Mouse (Mus musculus): ENCODE measurements around the gene Opcml. TPM values are rescaled to one million over a fixed set of nuclear protein-coding genes. Genes with fewer than 3 reads are reported as not detected.

Gene Opcml
- polyA plus RNA-seq, 1 experiment, result not detected

DNA sequence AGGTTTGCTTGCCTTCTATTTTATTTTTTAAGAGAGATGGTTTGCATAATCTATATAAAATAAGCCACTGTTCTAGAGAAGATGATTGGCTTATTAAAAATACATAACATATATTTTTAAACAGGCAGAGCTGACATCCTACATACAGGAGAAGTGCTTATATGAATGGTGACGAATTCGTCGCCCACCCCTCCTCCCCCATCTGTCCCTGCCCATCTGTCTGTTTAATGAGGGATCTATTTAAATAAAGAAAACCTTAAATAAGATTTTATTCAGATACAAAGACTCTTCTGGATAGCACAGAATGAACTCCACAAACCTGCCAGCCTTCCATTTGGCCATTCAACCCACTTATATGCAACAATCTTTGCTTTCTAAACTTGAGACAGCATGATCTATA is 872.3 kb downstream of the Opcml start:
- TF ChIP-seq POLR2A (IDR thresholded peaks at IDR 0.05; ENCODE audit: insufficient read depth, low read length) (no peak), CTCF (IDR thresholded peaks at IDR 0.05; ENCODE audit: low read depth, low read length) (no peak), EP300 (IDR thresholded peaks at IDR 0.05; ENCODE audit: insufficient read depth, low read depth, low read length) (no peak)
- Histone ChIP-seq H3K27me3 (ENCODE audit: control insufficient read depth, insufficient read depth, low read length, poor library complexity, severe bottlenecking) (no peaks in the 10 kb centered on the region; the same call in none of the 2 replicates), H3K27ac (ENCODE audit: insufficient read depth, low read length) (no peak overlapping the region), H3K9me3 (replicated peaks; ENCODE audit: control insufficient read depth, insufficient read depth, low read length, poor library complexity, severe bottlenecking) (no peaks in the 10 kb centered on the region), H3K4me3 (ENCODE audit: low read depth, low read length) (no peak overlapping the region), H3K9ac (ENCODE audit: low read depth, poor library complexity, severe bottlenecking) (no peak overlapping the region), H3K36me3 (ENCODE audit: control insufficient read depth, insufficient read depth, low read length, poor library complexity, severe bottlenecking) (no peaks in the 10 kb centered on the region), H3K4me1 (ENCODE audit: control insufficient read depth, insufficient read depth, low read length) (no peaks in the 10 kb centered on the region)

DNA sequence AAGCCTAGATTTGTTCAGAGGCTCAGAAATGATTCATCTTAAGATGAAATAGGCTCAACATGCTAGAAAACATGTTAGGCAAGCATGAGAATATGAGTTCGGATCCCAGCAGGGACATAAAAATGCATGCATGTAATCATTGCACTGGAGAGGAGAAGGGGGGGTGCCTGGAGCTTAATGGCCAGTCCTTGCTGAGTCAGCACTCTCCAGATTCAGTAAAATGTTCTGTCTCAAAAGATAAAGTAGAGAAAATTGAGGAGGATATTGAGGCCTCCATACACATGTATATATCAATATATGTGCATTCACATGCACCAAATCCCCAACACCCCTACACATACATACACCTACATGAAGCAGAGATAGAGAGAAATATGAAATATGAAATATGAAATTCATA is 889.7 kb downstream of the Opcml start:
- Histone ChIP-seq H3K36me3 (ENCODE audit: control insufficient read depth, insufficient read depth, low read length, poor library complexity, severe bottlenecking) (no peaks in the 10 kb centered on the region), H3K4me1 (ENCODE audit: control insufficient read depth, insufficient read depth, low read length) (no peaks in the 10 kb centered on the region), H3K4me3 (ENCODE audit: low read depth, low read length) (no peak overlapping the region), H3K9me3 (replicated peaks; ENCODE audit: control insufficient read depth, insufficient read depth, low read length, poor library complexity, severe bottlenecking) (no peaks in the 10 kb centered on the region), H3K27ac (ENCODE audit: insufficient read depth, low read length) (no peak overlapping the region), H3K9ac (ENCODE audit: low read depth, poor library complexity, severe bottlenecking) (no peak overlapping the region), H3K27me3 (ENCODE audit: control insufficient read depth, insufficient read depth, low read length, poor library complexity, severe bottlenecking) (no peaks in the 10 kb centered on the region)
- TF ChIP-seq EP300 (IDR thresholded peaks at IDR 0.05; ENCODE audit: insufficient read depth, low read depth, low read length) (no peak), POLR2A (IDR thresholded peaks at IDR 0.05; ENCODE audit: insufficient read depth, low read length) (no peak), CTCF (IDR thresholded peaks at IDR 0.05; ENCODE audit: low read depth, low read length) (no peak)

DNA sequence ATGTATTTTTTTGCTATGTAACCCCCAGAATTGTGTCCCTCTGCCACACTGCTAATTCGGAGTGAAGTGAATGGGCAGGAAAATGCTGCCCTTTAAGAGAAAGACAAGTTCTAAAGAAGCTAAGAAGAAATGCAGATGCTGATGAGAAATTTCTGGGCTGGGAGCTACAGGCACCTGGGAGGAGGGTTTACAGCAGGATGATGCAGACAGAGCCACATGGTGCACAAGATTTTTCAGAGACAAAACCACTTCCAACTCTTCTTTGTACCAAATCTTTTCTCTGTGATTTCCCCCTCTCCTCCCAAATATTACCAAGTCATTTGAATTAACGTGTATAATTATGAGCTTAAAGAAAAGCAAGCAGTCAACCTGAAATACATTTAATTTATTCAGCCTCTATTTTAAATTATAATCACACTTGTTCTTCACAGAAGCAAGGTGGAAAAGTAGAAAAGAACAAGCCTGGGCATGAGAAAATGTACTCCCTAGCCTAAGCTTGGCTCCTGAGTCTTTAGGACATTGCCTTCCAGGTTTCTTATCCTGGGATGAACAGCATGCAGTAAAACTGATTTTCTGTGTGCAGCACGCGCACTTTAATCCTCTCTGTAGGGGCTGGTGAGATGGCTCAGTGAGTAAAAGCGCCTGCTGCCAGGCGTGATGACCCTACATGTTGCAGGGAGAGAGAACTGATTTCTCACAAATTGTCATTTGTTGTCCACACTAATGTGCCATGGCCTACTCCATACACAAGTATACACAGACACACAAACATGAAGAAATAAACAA is 890.9 kb downstream of the Opcml start:
- Histone ChIP-seq H3K4me1 (ENCODE audit: control insufficient read depth, insufficient read depth, low read length) (no peaks in the 10 kb centered on the region), H3K9ac (ENCODE audit: low read depth, poor library complexity, severe bottlenecking) (no peak overlapping the region), H3K9me3 (replicated peaks; ENCODE audit: control insufficient read depth, insufficient read depth, low read length, poor library complexity, severe bottlenecking) (no peaks in the 10 kb centered on the region), H3K36me3 (ENCODE audit: control insufficient read depth, insufficient read depth, low read length, poor library complexity, severe bottlenecking) (no peaks in the 10 kb centered on the region), H3K27me3 (ENCODE audit: control insufficient read depth, insufficient read depth, low read length, poor library complexity, severe bottlenecking) (no peaks in the 10 kb centered on the region), H3K4me3 (ENCODE audit: low read depth, low read length) (no peak overlapping the region), H3K27ac (ENCODE audit: insufficient read depth, low read length) (no peak overlapping the region)
- TF ChIP-seq EP300 (IDR thresholded peaks at IDR 0.05; ENCODE audit: insufficient read depth, low read depth, low read length) (no peak), POLR2A (IDR thresholded peaks at IDR 0.05; ENCODE audit: insufficient read depth, low read length) (no peak), CTCF (IDR thresholded peaks at IDR 0.05; ENCODE audit: low read depth, low read length) (no peak)

DNA sequence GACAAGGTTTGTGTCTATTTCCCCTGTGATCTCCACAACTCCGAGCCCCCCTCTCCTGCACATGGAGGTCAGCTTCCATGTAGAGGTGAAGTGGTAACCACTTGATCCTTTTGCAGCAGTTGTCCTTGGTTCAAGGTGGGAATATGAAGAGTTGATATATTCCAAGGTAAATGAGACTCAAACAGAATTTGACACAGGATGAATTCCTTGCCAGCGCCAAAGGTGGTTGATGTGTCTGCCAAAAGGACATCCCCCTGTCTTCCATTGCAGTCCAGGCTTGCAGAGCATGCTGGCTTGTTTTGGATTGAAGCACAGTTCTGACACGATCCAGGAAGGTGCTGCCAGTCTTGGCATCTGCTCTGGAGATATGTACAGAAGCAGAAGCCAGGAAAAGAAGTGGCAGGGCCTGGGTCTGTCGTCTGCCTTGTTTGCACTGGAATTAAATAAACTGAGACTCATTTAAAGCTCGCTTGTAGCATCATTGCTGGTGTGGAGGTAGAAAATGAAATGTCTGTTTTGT is 893.4 kb downstream of the Opcml start:
- Histone ChIP-seq H3K9ac (ENCODE audit: low read depth, poor library complexity, severe bottlenecking) (no peak overlapping the region), H3K27me3 (ENCODE audit: control insufficient read depth, insufficient read depth, low read length, poor library complexity, severe bottlenecking) (no peaks in the 10 kb centered on the region), H3K4me3 (ENCODE audit: low read depth, low read length) (no peak overlapping the region), H3K27ac (ENCODE audit: insufficient read depth, low read length) (no peak overlapping the region), H3K9me3 (replicated peaks; ENCODE audit: control insufficient read depth, insufficient read depth, low read length, poor library complexity, severe bottlenecking) (no peaks in the 10 kb centered on the region), H3K4me1 (ENCODE audit: control insufficient read depth, insufficient read depth, low read length) (no peaks in the 10 kb centered on the region), H3K36me3 (ENCODE audit: control insufficient read depth, insufficient read depth, low read length, poor library complexity, severe bottlenecking) (no peaks in the 10 kb centered on the region)
- TF ChIP-seq POLR2A (IDR thresholded peaks at IDR 0.05; ENCODE audit: insufficient read depth, low read length) (no peak), EP300 (IDR thresholded peaks at IDR 0.05; ENCODE audit: insufficient read depth, low read depth, low read length) (no peak), CTCF (IDR thresholded peaks at IDR 0.05; ENCODE audit: low read depth, low read length) (no peak)

DNA sequence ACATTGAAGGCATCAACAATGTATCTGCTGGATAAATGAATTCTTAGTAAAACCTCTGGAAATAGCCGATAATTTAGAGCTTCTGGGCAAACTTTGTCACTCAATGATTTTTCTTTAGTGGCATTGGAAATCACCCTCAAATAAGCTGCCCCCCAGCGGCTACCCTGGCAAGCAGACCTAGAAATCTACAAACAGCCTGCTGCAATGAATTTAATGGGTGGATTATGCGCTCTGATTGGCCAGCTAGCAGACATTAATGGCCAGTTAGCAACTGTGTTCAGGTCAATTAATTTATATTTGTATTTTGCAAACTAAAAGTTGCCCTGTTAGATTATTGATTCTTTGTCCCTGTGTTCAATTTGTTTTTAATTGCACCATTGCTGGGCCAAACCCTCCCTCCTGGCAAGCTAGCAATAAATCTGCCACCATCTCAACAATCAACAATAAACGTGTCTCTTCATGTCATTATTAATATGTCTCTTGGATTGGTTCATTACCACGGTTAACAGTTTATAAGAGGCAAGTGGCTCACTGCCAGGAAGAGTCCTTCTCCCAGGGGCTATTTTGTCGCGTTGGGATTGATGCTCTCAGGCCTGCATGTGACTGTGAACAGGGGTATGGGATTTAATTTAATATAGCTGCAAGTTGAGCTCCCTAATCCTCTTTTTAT is 896.5 kb downstream of the Opcml start:
- no peak overlapping the region for H3K9ac ChIP-seq (ENCODE audit: low read depth, poor library complexity, severe bottlenecking)
- H3K4me3 ChIP-seq (ENCODE audit: low read depth, low read length), result no peak overlapping the region
- TF ChIP-seq CTCF (IDR thresholded peaks at IDR 0.05; ENCODE audit: low read depth, low read length) (no peak), POLR2A (IDR thresholded peaks at IDR 0.05; ENCODE audit: insufficient read depth, low read length) (no peak), EP300 (IDR thresholded peaks at IDR 0.05; ENCODE audit: insufficient read depth, low read depth, low read length) (no peak)
- no peaks in the 10 kb centered on the region for H3K9me3 ChIP-seq (replicated peaks; ENCODE audit: control insufficient read depth, insufficient read depth, low read length, poor library complexity, severe bottlenecking)
- no peaks in the 10 kb centered on the region for H3K4me1 ChIP-seq (ENCODE audit: control insufficient read depth, insufficient read depth, low read length)
- H3K27ac ChIP-seq (ENCODE audit: insufficient read depth, low read length), result no peak overlapping the region
- no peaks in the 10 kb centered on the region for H3K27me3 ChIP-seq (ENCODE audit: control insufficient read depth, insufficient read depth, low read length, poor library complexity, severe bottlenecking)
- H3K36me3 ChIP-seq (ENCODE audit: control insufficient read depth, insufficient read depth, low read length, poor library complexity, severe bottlenecking), result no peaks in the 10 kb centered on the region

DNA sequence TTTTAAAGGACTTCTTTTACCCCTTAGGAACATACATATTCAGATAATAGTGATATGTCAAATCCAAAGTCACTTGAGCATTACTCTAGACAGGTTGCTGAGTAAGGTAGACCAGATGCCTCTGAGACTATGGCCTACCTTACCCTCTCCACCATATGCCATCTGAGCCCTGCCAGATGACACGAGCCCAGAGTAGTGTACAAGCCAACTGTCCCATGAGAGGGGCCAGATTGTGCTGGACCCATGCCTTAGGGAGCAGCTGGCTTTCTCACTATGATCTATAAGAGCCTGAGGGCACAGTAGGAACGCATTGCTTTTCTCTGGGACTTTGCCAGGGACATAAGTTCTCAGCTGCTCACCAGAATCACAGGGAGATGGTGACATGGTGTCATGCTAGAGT is 899.6 kb downstream of the Opcml start:
- no peak overlapping the region for H3K4me3 ChIP-seq (ENCODE audit: low read depth, low read length)
- no peaks in the 10 kb centered on the region for H3K36me3 ChIP-seq (ENCODE audit: control insufficient read depth, insufficient read depth, low read length, poor library complexity, severe bottlenecking)
- H3K27me3 ChIP-seq (ENCODE audit: control insufficient read depth, insufficient read depth, low read length, poor library complexity, severe bottlenecking), result no peaks in the 10 kb centered on the region
- H3K27ac ChIP-seq (ENCODE audit: insufficient read depth, low read length), result no peak overlapping the region
- H3K4me1 ChIP-seq (ENCODE audit: control insufficient read depth, insufficient read depth, low read length), result no peaks in the 10 kb centered on the region
- no peak for TF ChIP-seq EP300 (IDR thresholded peaks at IDR 0.05; ENCODE audit: insufficient read depth, low read depth, low read length)
- no peak for TF ChIP-seq POLR2A (IDR thresholded peaks at IDR 0.05; ENCODE audit: insufficient read depth, low read length)
- H3K9me3 ChIP-seq (replicated peaks; ENCODE audit: control insufficient read depth, insufficient read depth, low read length, poor library complexity, severe bottlenecking), result no peaks in the 10 kb centered on the region
- no peak overlapping the region for H3K9ac ChIP-seq (ENCODE audit: low read depth, poor library complexity, severe bottlenecking)

Data from ES-Bruce4 (cell line).